Mouse (Mus musculus): Measurements from ENCODE around the gene Nos1ap. TPM values are rescaled to one million over a fixed set of nuclear protein-coding genes. Genes with fewer than 3 reads are reported as not detected.

The Nos1ap gene
- polyA plus RNA-seq, 1 experiment from 2014 or later, result 5.2 TPM

DNA sequence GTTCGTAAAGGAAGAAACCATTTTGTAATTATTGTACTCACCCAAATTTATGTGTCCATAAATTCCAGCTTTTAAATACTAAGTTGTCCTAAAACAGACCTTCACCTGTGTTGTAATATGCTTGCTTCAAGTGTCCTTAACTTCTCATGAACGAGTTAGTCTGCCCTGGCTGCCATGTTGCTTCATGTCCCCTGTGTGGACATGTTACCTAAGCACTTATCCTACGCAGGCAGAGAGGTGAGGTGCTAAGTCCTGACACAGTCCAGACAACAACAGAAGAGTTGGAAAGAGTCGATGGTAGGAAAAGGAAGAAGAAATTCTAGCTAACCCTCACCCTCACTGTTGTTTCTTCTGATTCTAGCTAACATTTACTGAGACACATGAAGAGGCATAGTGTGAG, 43.4 kb downstream of the Nos1ap start:
- Histone ChIP-seq H3K4me1 (replicated peaks) (no peaks in the 10 kb centered on the region), H3K9ac (no peak overlapping the region), H3K9me3 (replicated peaks) (no peaks in the 10 kb centered on the region), H3K4me2 (no peak overlapping the region), H3K36me3 (replicated peaks) (no peaks in the 10 kb centered on the region), H3K27me3 (no peaks in the 10 kb centered on the region), H3K4me3 (replicated peaks) (no peak overlapping the region), H3K27ac (replicated peaks) (no peak overlapping the region)
- 71% methylated on average over 4 of the region's 4 CpGs for WGBS (ENCODE audit: insufficient replicate concordance)
- no peak for ATAC-seq (ENCODE audit: insufficient read depth)

DNA sequence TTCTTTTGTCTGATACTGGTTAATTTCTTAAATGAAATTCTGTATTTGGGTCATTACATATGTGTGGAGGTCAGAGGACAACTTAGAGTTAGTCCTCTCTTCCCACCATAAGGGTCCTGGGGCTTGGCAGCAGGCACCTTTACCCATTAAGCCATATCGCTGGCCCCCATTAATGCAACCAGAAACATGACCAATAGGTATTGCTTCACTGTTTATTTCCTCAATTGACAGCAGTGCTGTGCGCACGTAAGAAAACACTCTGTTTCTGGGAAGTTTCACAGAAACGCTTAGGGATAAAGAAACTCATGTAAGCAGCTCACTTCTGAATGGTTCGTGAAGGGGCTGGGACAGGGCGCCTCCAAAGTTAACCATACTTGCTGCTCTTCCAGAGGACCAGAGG, 44.4 kb downstream of the Nos1ap start:
- Histone ChIP-seq H3K9ac (no peak overlapping the region), H3K4me2 (no peak overlapping the region), H3K27me3 (no peaks in the 10 kb centered on the region), H3K36me3 (replicated peaks) (0 out of 2 replicates have a peak, but pooled peaks cover 2% of the 10 kb centered on the region), H3K4me3 (replicated peaks) (no peak overlapping the region), H3K9me3 (replicated peaks) (no peaks in the 10 kb centered on the region), H3K4me1 (replicated peaks) (no peaks in the 10 kb centered on the region), H3K27ac (replicated peaks) (no peak overlapping the region)
- 71% methylated on average over 6 of the region's 6 CpGs for WGBS (ENCODE audit: insufficient replicate concordance)
- no peak for ATAC-seq (ENCODE audit: insufficient read depth)

DNA sequence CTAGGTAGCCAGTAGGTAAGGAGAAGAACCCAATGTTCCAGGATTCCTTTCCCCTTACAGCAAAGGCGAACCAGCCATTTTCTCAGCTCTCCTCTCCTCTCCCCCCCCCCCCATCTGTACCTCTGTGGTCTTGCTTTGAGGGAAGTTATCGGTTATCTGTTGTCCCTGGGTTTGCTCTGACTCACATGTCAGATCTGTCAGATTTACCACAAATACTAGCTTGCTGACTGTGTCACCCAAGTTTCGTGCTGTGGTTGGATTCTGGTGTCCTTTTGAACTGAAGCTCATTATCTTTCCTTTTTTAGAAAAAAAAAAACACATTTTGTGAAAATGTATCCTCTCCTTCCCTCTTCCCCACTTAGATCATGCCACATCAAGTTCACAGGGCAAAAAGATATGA, 50.2 kb downstream of the Nos1ap start:
- no peaks in the 10 kb centered on the region for H3K27me3 ChIP-seq
- H3K27ac ChIP-seq (replicated peaks), result no peak overlapping the region
- no peak overlapping the region for H3K4me2 ChIP-seq
- no peak overlapping the region for H3K4me3 ChIP-seq (replicated peaks)
- WGBS (ENCODE audit: insufficient replicate concordance), result 23% methylated on average over 3 of the region's 3 CpGs
- no peak for ATAC-seq (ENCODE audit: insufficient read depth)
- H3K4me1 ChIP-seq (replicated peaks), result peaks cover 24% of the 10 kb centered on the region
- H3K36me3 ChIP-seq (replicated peaks), result 0 out of 2 replicates have a peak, but pooled peaks cover 2% of the 10 kb centered on the region
- no peaks in the 10 kb centered on the region for H3K9me3 ChIP-seq (replicated peaks)
- H3K9ac ChIP-seq, result no peak overlapping the region

DNA sequence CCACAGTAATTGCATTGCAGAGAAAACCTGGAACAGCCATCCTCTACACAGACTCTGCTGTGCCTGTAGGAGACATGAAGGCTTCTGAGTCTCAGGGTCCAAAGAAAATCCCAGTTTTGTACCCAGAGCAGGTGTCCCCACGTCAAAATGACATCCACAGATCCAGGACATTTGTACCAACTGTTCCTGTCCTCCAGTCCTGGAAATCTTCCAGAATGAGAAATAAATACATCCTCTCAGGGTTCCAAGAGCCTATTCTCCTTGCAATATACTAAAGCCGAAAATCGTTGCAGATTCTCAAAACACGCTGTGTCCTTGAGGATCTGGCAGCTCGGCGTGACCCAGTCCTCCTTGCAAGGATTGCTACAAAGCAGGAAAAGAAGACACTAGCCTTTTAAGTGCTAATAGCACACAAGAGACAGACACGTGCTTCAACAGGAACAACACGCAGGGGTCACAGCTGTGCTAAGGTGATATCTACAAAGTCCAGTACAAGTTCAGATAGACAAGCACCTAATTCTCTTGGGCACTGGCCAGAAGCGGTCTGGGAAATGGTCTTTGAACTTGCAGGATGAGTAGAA, 51.1 kb downstream of the Nos1ap start:
- Histone ChIP-seq H3K4me2 (no peak overlapping the region), H3K4me3 (replicated peaks) (no peak overlapping the region), H3K27me3 (no peaks in the 10 kb centered on the region), H3K4me1 (replicated peaks) (peaks cover 24% of the 10 kb centered on the region), H3K9me3 (replicated peaks) (no peaks in the 10 kb centered on the region), H3K9ac (no peak overlapping the region), H3K27ac (replicated peaks) (no peak overlapping the region; the same call in 1 of the 2 replicates), H3K36me3 (replicated peaks) (0 out of 2 replicates have a peak, but pooled peaks cover 2% of the 10 kb centered on the region)
- no peak for ATAC-seq (ENCODE audit: insufficient read depth)
- 55% methylated on average over 9 of the region's 9 CpGs for WGBS (ENCODE audit: insufficient replicate concordance)

DNA sequence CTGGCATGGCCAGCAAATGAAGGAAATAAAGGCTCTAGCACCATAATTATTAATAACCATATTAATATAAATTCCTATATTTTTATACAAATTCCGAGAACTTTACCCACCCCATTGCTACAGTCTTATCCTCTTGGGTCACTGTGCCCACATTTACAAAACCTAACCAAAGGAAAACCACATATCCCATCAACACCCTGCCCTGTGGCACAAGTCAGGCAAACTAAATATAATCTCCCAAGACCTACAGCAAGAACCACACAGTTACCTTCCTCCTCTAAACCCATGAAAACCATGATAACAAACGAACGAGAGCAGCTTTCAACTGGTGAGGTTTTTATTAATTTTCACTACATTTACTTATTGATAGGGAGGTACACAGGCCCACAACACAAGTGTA, 53.3 kb downstream of the Nos1ap start:
- peaks cover 24% of the 10 kb centered on the region for H3K4me1 ChIP-seq (replicated peaks)
- H3K27ac ChIP-seq (replicated peaks), result no peak overlapping the region
- no peaks in the 10 kb centered on the region for H3K27me3 ChIP-seq
- 13% methylated on average over 3 of the region's 3 CpGs for WGBS (ENCODE audit: insufficient replicate concordance)
- H3K36me3 ChIP-seq (replicated peaks), result 0 out of 2 replicates have a peak, but pooled peaks cover 2% of the 10 kb centered on the region
- no peak overlapping the region for H3K9ac ChIP-seq
- no peak overlapping the region for H3K4me3 ChIP-seq (replicated peaks)
- H3K4me2 ChIP-seq, result no peak overlapping the region
- no peaks in the 10 kb centered on the region for H3K9me3 ChIP-seq (replicated peaks)
- ATAC-seq (ENCODE audit: insufficient read depth), result no peak

DNA sequence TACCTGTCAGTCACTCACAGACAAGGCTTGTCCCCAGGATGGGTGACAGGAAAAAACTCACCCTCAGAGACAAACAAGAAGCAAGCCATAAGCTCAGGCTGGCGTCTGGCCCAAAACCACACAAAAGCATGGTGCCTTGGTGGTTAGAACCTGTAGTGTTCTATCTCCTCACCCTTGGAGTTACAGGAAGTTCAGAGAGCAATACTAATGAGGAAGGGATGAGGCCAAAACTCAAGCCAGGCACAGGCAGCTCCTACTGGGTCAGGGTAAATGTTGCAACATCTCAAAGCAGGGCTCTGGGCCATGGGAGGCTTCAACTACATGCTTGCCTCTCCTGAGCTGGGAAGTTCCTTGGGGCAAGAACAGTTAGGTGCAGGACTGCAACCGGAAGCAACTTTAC, 54.4 kb downstream of the Nos1ap start:
- peak; percentile 56; the same call in 1 of the 2 replicates for ATAC-seq (ENCODE audit: insufficient read depth)
- WGBS (ENCODE audit: insufficient replicate concordance), result 22% methylated on average over 2 of the region's 2 CpGs
- H3K27ac ChIP-seq (replicated peaks), result no peak overlapping the region; the same call in 1 of the 2 replicates

DNA sequence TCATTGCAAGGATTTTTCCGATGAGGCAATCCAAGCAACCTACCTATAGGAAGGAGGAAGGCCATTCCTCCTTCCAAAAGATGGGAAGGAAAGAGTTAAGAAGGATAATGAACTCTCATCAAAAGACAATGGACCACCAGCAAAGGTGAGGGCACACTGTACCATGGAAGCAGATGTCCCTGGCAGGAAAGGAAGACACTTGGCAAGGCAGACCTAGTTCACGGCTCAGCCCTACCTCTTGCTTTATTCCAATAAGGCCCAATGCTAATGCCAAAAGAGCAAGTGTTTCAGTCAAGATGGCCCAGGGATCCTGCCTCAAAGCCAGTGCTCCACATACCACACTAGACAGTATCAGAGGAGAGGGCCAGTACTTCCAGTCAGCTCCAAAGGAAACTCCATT, 58.4 kb downstream of the Nos1ap start:
- no peaks in the 10 kb centered on the region for H3K27me3 ChIP-seq
- WGBS (ENCODE audit: insufficient replicate concordance), result 75% methylated on average over 2 of the region's 2 CpGs
- no peaks in the 10 kb centered on the region for H3K9me3 ChIP-seq (replicated peaks)
- H3K36me3 ChIP-seq (replicated peaks), result no peaks in the 10 kb centered on the region
- no peak overlapping the region for H3K9ac ChIP-seq
- ATAC-seq (ENCODE audit: insufficient read depth), result no peak
- no peak overlapping the region for H3K4me2 ChIP-seq
- H3K4me3 ChIP-seq (replicated peaks), result no peak overlapping the region
- no peak overlapping the region for H3K27ac ChIP-seq (replicated peaks)
- peaks cover 15% of the 10 kb centered on the region for H3K4me1 ChIP-seq (replicated peaks)

More for the DNA sequence above, 54.4 kb downstream of the Nos1ap start:
- H3K9ac ChIP-seq, result no peak overlapping the region
- H3K9me3 ChIP-seq (replicated peaks), result no peaks in the 10 kb centered on the region
- H3K4me3 ChIP-seq (replicated peaks), result no peak overlapping the region
- peaks cover 24% of the 10 kb centered on the region for H3K4me1 ChIP-seq (replicated peaks)
- no peak overlapping the region for H3K4me2 ChIP-seq
- no peaks in the 10 kb centered on the region for H3K27me3 ChIP-seq
- H3K36me3 ChIP-seq (replicated peaks), result no peaks in the 10 kb centered on the region

DNA sequence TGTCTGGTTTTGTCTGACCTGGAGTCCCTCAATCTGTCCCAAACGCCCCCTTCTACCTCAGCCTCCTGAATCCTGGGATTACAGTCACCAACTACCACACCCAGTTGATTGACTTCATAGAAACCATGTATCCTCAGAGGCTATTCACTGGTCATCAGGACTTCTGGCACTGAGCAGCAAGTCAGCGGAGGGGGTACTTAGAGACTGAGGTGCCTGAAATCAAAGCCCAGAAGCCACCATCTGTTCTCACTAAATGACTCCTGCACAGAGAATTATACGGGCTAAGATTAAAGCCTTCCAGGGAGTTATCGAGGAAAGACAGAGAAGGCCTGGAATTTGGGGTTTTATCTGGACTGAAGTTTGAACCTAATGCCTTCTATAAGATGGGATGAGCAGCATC, 59.2 kb downstream of the Nos1ap start:
- Histone ChIP-seq H3K4me1 (replicated peaks) (peaks cover 7% of the 10 kb centered on the region), H3K4me2 (no peak overlapping the region), H3K27me3 (no peaks in the 10 kb centered on the region), H3K27ac (replicated peaks) (no peak overlapping the region), H3K9ac (no peak overlapping the region), H3K9me3 (replicated peaks) (no peaks in the 10 kb centered on the region), H3K36me3 (replicated peaks) (no peaks in the 10 kb centered on the region), H3K4me3 (replicated peaks) (no peak overlapping the region)
- WGBS (ENCODE audit: insufficient replicate concordance), result 65% methylated on average over 4 of the region's 4 CpGs
- no peak for ATAC-seq (ENCODE audit: insufficient read depth)

DNA sequence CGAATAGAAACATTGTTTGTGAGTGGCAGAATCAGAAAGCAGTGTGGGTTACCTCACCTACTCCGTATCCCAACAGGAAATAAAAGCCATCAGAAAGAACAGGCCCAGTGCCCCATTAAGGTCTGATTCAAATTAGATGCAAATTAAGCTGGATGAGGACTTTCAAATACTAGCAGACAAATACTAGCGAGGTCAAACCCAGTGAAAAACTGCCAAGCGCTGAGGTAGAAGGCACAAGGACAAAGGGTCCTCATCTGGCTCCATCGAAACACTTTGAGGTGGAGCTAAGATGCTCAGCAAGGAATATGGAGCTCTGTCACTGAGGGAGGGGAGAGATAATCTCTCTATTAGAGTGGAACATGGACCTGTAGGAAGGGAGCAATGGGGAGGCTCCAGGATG, 66.8 kb downstream of the Nos1ap start:
- H3K27me3 ChIP-seq, result no peaks in the 10 kb centered on the region
- H3K27ac ChIP-seq (replicated peaks), result no peak overlapping the region
- no peak overlapping the region for H3K4me3 ChIP-seq (replicated peaks)
- no peak for ATAC-seq (ENCODE audit: insufficient read depth)
- no peak overlapping the region for H3K4me2 ChIP-seq
- H3K36me3 ChIP-seq (replicated peaks), result no peaks in the 10 kb centered on the region
- no peak overlapping the region for H3K9ac ChIP-seq
- 0 out of 2 replicates have a peak, but pooled peaks cover 5% of the 10 kb centered on the region for H3K4me1 ChIP-seq (replicated peaks)
- no peaks in the 10 kb centered on the region for H3K9me3 ChIP-seq (replicated peaks)
- 66% methylated on average over 5 of the region's 5 CpGs for WGBS (ENCODE audit: insufficient replicate concordance)

DNA sequence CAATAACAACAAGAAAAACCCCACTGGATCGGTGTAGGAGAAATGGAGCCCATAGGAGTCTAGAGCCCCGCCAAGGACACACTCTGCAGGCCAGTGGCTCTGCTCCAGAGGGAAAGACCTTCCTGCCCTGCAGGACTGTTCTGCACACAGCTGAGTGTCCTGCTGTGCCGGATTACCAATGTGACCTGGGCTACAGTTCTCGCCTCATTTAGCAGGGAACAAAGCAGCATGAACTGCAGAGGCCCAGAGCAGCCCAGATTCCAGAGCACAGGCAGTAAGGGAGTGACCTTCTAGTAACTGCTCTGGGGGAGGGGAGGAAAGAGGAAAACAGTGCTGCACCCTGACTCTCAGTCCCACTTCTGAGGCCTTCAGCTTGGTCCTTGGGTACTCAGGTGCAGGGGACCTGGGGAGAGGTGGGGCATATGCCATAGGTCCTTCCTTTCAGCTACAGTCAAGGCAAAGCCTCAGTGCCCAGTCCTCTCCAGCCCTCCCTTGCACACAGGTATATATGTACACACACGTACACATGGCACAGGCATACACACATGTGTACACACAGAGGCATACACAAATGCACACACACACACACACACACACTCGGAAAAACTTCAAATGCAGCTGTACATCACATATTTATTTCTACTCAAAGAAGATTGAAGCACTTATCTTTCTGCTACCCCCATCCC, 68.0 kb downstream of the Nos1ap start:
- Histone ChIP-seq H3K27ac (replicated peaks) (no peak overlapping the region), H3K27me3 (no peaks in the 10 kb centered on the region), H3K4me3 (replicated peaks) (no peak overlapping the region), H3K9ac (no peak overlapping the region), H3K4me1 (replicated peaks) (0 out of 2 replicates have a peak, but pooled peaks cover 5% of the 10 kb centered on the region), H3K9me3 (replicated peaks) (no peaks in the 10 kb centered on the region), H3K4me2 (no peak overlapping the region), H3K36me3 (replicated peaks) (no peaks in the 10 kb centered on the region)
- 55% methylated on average over 6 of the region's 6 CpGs for WGBS (ENCODE audit: insufficient replicate concordance)
- peak; percentile 42; the same call in 1 of the 2 replicates for ATAC-seq (ENCODE audit: insufficient read depth)

DNA sequence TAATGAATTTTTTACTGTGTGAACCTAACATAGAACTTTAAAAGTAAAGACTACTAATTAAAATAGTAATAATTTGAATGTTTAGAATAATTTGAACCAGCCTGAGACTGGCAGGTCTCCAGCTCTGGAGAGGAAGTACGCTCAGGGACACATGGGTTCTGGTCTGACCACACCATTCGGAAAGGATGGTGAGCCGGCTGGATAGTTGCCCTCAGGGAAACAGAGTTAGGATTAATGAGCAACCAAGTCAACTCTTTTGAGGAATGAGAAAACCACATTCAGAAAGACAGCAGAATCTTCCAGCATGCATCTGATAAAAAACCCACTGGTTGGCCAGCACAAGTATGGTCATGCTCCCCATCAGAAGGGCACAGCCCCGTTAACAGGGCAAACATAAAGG, 69.5 kb downstream of the Nos1ap start:
- Histone ChIP-seq H3K36me3 (replicated peaks) (no peaks in the 10 kb centered on the region), H3K4me1 (replicated peaks) (0 out of 2 replicates have a peak, but pooled peaks cover 5% of the 10 kb centered on the region), H3K9ac (no peak overlapping the region), H3K27ac (replicated peaks) (no peak overlapping the region), H3K4me3 (replicated peaks) (no peak overlapping the region), H3K27me3 (no peaks in the 10 kb centered on the region), H3K4me2 (no peak overlapping the region), H3K9me3 (replicated peaks) (no peaks in the 10 kb centered on the region)
- WGBS (ENCODE audit: insufficient replicate concordance), result 66% methylated on average over 4 of the region's 4 CpGs
- ATAC-seq (ENCODE audit: insufficient read depth), result no peak
